Mouse (Mus musculus) thymus, postnatal 4 days (tissue): Measurements from ENCODE around the gene Rergl.

Experiments
- DNase-seq: peaks from one replicate; pipeline ENCODE4 v3.0.0; 2021

The Rergl gene

GRCm38 (mm10) chr6:139501876-139502275, at the start of gene Rergl:
Gene Rergl, minus strand, starts transcription at chr6:139501976.
- no peak for DNase-seq

- no peak for DNase-seq
Observed at GRCm38 (mm10) chr6:139538469-139538868, 36.7 kb upstream of the Rergl start.

- no peak for DNase-seq
Observed at GRCm38 (mm10) chr6:139525406-139525805, 23.6 kb upstream of the Rergl start.

GRCm38 (mm10) chr6:139524288-139524687, 22.5 kb upstream of the Rergl start:
- DNase-seq = no peak

- no peak for DNase-seq
Observed at GRCm38 (mm10) chr6:139514938-139515510, 13.2 kb upstream of the Rergl start.

GRCm38 (mm10) chr6:139479730-139480129, 22.0 kb downstream of the Rergl start:
- no peak for DNase-seq

GRCm38 (mm10) chr6:139464980-139465379, 36.8 kb downstream of the Rergl start:
- no peak for DNase-seq

GRCm38 (mm10) chr6:139464292-139464691, 37.5 kb downstream of the Rergl start:
- DNase-seq = no peak

- DNase-seq = no peak
Observed at GRCm38 (mm10) chr6:139461094-139461493, 40.7 kb downstream of the Rergl start.

GRCm38 (mm10) chr6:139460470-139460869, 41.3 kb downstream of the Rergl start:
- no peak for DNase-seq

GRCm38 (mm10) chr6:139443999-139444398, 57.8 kb downstream of the Rergl start:
- DNase-seq = no peak
